Mouse (Mus musculus) erythroblast, embryonic 14.5 days (primary cell): ENCODE data around the gene Ctnna3.

Experiments
- GATA1 ChIP-seq: IDR thresholded peaks from 2 replicates; pipeline ENCODE4 v1.6.1; 2012; ENCODE audit warnings: low read length, inconsistent platforms, mixed read lengths
- TAL1 ChIP-seq: IDR thresholded peaks from 3 replicates; pipeline ENCODE4 v1.6.1; 2012; ENCODE audit warnings: low read length, inconsistent platforms, mixed read lengths

DNA sequence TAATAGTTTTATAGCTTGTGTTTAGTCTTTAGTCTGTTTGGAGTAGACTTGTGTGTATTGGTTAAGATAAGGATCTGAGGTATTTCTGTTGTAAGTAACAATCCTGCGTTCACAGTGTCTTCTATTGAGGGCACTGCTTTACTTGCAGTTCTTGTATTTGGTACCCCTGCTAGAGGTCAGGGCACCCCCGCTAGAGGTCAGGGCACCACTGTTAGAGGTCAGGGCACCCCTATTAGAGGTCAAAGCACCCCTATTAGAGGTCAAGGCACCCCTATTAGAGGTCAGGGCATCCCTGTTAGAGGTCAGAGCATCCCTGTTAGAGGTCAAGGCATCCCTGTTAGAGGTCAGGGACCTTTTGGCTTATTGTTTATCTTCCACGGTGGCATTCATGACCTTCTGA, 259.3 kb downstream of the Ctnna3 start:
- no peak for TF ChIP-seq GATA1
- TF ChIP-seq TAL1: no peak
